Mouse (Mus musculus) common myeloid progenitor, adult 5-6 weeks (primary cell): ENCODE measurements around the gene Gm43738. TPM values are rescaled to one million over a fixed set of nuclear protein-coding genes. Genes with fewer than 3 reads are reported as not detected.
"Not testable (repeated sequence)": the region's sequence is repeated elsewhere in the genome, so short reads cannot be mapped to it uniquely, and the experiment has no call there.

ENCODE experiments used
- ATAC-seq: replicated peaks from 2 replicates; pipeline ENCODE4 v1.8.0; 2016; ENCODE audit warnings: low read depth, mild to moderate bottlenecking, moderate TSS enrichment, inconsistent platforms; ENCODE audit not compliant: poor library complexity, severe bottlenecking
- total RNA-seq: library from RNA; stranded (forward); fragments of 200-1000, 187-1606 nt; gene quantifications from 2 replicates; pipeline ENCODE4 v1.2.3, GENCODE M21; 2017

The Gm43738 gene
- total RNA-seq, 1 experiment from 2014 or later: not detected

GRCm38 (mm10) chr3:89103291-89103595, 2.3 kb upstream of the Gm43738 start:
- no peak for ATAC-seq

GRCm38 (mm10) chr3:89102495-89103290, 1.8 kb upstream of the Gm43738 start:
- no peak for ATAC-seq

- peak; percentile 98 for ATAC-seq
Observed at GRCm38 (mm10) chr3:89101812-89102494, 1.1 kb upstream of the Gm43738 start, which contains the start of gene Fdps. Gene Fdps, minus strand, starts transcription at chr3:89101959.

GRCm38 (mm10) chr3:89101459-89101811, 536 bp upstream of the Gm43738 start:
- peak; percentile 33 for ATAC-seq

GRCm38 (mm10) chr3:89094021-89094420, 6.9 kb downstream of the Gm43738 start:
- no peak for ATAC-seq

- ATAC-seq: peak; percentile 61
Observed at GRCm38 (mm10) chr3:89093175-89093574, 7.7 kb downstream of the Gm43738 start, which contains the start of gene Rusc1. Gene Rusc1, minus strand, starts transcription at chr3:89093311.

- ATAC-seq: no peak
Observed at GRCm38 (mm10) chr3:89092509-89093090, 8.3 kb downstream of the Gm43738 start.

DNA sequence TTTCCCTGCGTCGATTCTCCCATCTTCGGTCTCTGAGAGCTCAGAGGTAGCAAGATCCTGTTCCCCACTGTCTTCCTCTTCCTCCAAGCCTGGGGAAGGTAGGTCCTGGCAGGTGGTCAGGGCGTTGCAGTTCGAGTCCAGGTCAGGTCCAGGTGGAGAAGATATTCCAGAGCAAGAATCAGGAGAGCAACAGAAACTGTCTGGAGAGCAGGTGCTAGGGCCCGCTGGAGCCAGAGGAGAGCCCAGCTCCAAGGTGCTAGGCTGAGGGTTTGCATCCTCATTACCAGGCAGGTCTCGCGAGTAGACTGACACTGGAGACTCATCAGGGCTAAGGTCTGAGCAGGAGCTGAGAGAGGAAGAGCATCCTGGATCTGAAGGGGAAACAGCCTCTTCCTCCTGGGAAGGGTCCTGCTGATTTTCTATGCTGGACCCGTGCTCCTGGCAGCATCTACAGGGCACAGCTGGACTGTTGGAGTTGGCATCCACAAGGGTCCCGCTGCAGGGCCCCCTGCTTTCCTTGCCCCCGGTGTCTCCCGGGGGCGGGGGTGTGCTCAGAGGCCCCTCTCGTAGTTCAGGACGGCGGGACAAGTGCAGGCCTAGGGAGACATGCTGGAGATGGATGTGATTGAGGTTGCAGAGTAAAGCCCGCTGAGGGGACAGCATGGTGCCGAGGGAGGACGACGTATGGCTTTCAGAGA, 8.9 kb downstream of the Gm43738 start:
- no peak for ATAC-seq

- peak; percentile 13; the same call in 1 of the 2 replicates for ATAC-seq
Observed at GRCm38 (mm10) chr3:89090694-89091655, 9.9 kb downstream of the Gm43738 start.

DNA sequence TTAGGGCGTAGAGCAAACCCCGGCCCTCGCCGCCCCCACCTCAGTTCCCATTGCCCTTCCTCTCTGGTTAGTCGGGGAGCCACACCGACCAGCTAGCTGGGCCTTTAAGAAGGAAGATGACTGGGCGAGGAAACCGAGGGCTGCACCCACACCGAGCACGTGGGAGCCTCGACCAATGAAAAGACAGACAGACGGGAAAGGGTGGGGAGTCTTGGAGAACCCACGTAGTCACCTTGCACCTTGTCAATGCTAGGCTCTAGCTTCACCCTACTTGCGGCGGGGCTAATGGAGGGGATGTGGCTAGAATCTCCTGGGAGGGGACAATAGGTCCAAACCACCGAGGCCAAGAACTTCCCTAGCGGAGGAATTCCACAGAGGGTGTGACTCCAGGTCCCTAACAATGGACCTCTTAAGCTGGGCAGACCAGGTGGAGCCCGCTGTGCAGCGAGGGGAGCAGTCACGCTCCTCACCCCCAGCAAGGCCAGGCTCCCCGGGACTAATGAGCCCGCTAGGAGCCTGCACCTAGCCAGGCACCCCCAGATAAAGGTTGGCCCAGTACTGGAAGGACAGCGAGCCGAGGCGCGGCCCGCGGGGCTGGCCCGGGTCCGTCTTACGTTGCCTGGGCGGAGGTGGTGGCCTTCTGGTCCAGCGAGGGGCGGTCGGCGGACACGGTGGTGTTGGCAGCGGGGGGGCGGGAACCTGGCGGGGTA, 10.9 kb downstream of the Gm43738 start:
- peak; percentile 78 for ATAC-seq

GRCm38 (mm10) chr3:89088974-89089373, 11.9 kb downstream of the Gm43738 start:
- no peak for ATAC-seq

DNA sequence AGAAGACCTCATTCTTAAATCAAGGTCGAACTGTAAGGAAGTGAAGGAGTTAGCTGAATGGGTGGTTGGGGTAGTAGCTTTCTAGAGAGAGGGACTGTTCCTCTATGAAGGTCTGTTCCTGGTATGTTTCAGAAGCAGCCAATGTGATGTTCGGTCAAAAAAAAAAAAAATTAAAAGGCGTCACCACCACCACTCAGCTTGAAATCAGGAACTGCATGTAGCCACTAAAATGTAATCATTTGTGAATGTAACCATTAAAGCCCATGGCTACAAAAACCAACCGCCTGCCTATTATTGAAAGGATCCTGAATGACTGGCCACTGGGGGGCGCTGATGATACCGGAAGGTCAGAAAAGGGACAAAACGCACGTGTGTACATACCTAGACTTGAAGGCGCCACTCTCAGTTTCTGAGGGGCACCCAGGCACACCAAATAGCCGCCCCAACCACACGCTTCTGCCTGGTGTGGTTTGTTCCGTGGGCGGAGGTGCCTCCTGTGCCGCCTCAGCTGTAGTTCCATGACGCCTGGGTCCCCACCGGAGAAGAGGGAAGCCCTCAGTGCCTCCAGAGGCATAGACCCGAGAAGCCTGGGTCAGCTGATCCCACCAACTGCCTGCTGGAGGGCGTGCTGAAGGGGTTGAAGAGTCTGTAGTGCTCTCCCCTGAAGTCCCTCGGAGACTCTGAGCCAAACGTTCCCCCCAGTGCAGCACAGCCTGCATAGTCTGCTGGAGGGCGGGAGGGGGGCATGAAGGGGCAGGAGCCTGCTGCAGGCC, 13.4 kb downstream of the Gm43738 start:
- ATAC-seq: peak; percentile 34

GRCm38 (mm10) chr3:89084654-89085190, 16.2 kb downstream of the Gm43738 start:
- ATAC-seq: no peak

DNA sequence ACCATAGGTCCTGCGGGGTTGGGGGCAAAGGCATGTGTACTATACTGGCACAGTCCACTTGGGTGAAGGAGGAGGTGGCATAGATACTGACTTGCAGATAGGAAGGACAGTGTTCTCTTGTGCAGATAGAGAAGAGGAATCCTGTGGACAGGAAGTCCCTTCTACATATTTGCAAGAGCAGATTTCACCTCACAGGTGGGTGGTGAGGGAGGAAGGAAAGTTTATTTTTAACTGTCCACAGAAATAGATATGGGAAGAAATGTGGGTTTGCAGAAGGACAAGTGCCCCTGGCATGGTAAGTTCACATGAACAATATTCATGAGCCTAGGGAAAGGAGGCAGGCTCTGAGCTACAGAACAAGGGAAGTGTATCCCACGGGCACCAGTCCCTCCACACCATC, 16.8 kb downstream of the Gm43738 start:
- ATAC-seq: no peak

- not testable (repeated sequence) for ATAC-seq
Observed at GRCm38 (mm10) chr3:89082287-89082686, 18.6 kb downstream of the Gm43738 start.

DNA sequence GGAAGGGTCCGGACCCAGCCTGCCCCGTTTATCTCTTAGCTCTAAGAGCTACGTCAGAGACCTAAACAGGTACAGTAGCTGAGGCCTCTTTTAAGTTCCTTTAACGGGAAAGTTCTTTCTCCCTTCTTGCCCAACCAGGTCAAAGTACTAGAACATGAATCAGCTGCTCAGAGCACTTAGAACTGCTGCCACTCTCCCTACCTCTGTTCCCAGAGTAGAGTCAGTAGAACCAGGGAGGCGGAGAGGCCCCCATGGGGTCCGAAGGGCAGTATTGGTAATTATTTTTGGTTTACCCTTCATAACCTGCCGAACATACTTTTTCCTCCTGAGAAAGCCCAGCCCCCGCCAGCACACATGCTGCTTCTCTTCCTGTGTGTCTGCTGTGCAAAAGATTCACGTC, 23.5 kb downstream of the Gm43738 start:
- no peak for ATAC-seq

DNA sequence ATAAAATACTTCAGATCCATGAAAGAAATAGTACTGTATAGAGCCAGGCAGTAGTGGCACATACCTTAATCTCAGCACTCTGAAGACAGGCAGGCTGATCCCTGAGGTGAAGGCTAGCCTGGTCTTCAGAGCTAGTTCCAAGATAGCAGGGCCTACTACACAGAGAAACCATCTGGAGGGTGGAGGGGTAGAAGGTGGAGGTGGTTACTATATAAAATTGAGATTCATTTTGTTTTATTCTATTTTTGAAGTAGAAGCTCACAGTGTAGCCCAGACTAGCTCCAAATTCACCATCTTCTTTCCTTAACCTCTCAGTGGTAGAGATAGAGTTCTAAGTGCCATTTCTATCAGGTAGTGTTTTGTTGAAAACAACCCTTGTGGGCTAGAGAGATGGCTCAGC, 33.6 kb downstream of the Gm43738 start:
- no peak for ATAC-seq

- no peak for ATAC-seq
Observed at GRCm38 (mm10) chr3:89061696-89062095, 39.2 kb downstream of the Gm43738 start.
